Mouse (Mus musculus): ENCODE measurements at regions not wholly inside any gene's neighbourhood (a gene's known extent, or its start where the extent isn't known, plus 50 kb on each side); places are given as distances from the start of the nearest gene placed in this dataset.

GRCm38 (mm10) chr10:38909843-38910242, 55.5 kb upstream of the Lama4 start:
- no peak overlapping the region for H3K9ac ChIP-seq (ENCODE audit: control insufficient read depth, low read depth, low read length, poor library complexity, severe bottlenecking)
- H3K4me3 ChIP-seq (ENCODE audit: control insufficient read depth in 1 of 2, insufficient read depth in 1 of 2, low read depth in 2 of 2, low read length in 2 of 2), result no peak overlapping the region
- no peak for DNase-seq (ENCODE audit: low read depth, low spot score)
- no peak for TF ChIP-seq UBTF (IDR thresholded peaks at IDR 0.05; ENCODE audit: borderline replicate concordance, insufficient read depth, low read depth, low read length)
- TF ChIP-seq TBP (IDR thresholded peaks at IDR 0.05; ENCODE audit: low read depth, low read length), result no peak
- no peak for TF ChIP-seq MAX (IDR thresholded peaks at IDR 0.05; ENCODE audit: low read length)
- TF ChIP-seq POLR2AphosphoS5 (IDR thresholded peaks at IDR 0.05; ENCODE audit: borderline replicate concordance, low read depth, low read length), result no peak
- TF ChIP-seq USF2 (IDR thresholded peaks at IDR 0.05; ENCODE audit: borderline replicate concordance in 1 of 2, insufficient read depth in 1 of 2, low read depth in 1 of 2, low read length in 2 of 2), result no peak
- no peaks in the 10 kb centered on the region for H3K27me3 ChIP-seq (ENCODE audit: control insufficient read depth in 1 of 2, insufficient read depth in 2 of 2, low read length in 2 of 2)
- no peaks in the 10 kb centered on the region for H3K9me3 ChIP-seq (replicated peaks; ENCODE audit: insufficient read depth, low read length)
- H3K79me2 ChIP-seq (ENCODE audit: control insufficient read depth, insufficient read depth, low read length, poor library complexity), result no peaks in the 10 kb centered on the region
- H3K27ac ChIP-seq (ENCODE audit: control insufficient read depth, low read depth, low read length), result no peak overlapping the region
- no peaks in the 10 kb centered on the region for H3K4me1 ChIP-seq (ENCODE audit: control insufficient read depth in 1 of 2, insufficient read depth in 2 of 2, low read length in 2 of 2)
- H3K36me3 ChIP-seq (ENCODE audit: control insufficient read depth in 1 of 2, insufficient read depth in 2 of 2, low read length in 2 of 2), result no peaks in the 10 kb centered on the region

DNA sequence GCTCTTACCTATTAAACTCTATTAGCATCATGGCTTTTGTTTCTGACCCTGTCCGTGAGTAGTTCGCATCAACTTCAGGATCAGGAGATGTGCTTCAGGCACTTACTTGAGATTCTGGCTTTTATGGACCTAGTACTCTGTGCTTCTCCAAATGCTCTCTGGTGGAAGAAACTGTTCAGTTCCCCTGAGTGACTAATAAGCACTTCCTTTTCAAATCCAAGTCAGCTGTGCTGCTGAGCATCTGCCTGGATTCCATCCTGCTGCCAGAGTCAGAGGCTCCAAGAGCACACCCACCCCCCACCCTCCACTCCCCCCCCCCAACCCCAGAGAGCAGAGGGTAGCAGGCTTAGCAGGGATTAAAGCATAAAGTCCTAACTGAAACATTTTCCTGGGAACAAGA, 52.3 kb upstream of the Lama4 start:
- Histone ChIP-seq H3K4me1 (ENCODE audit: control insufficient read depth in 1 of 2, insufficient read depth in 2 of 2, low read length in 2 of 2) (no peaks in the 10 kb centered on the region), H3K79me2 (ENCODE audit: control insufficient read depth, insufficient read depth, low read length, poor library complexity) (no peaks in the 10 kb centered on the region), H3K4me3 (ENCODE audit: control insufficient read depth in 1 of 2, insufficient read depth in 1 of 2, low read depth in 2 of 2, low read length in 2 of 2) (no peak overlapping the region), H3K9me3 (replicated peaks; ENCODE audit: insufficient read depth, low read length) (no peaks in the 10 kb centered on the region), H3K27me3 (ENCODE audit: control insufficient read depth in 1 of 2, insufficient read depth in 2 of 2, low read length in 2 of 2) (no peaks in the 10 kb centered on the region), H3K36me3 (ENCODE audit: control insufficient read depth in 1 of 2, insufficient read depth in 2 of 2, low read length in 2 of 2) (no peaks in the 10 kb centered on the region), H3K27ac (ENCODE audit: control insufficient read depth, low read depth, low read length) (no peak overlapping the region), H3K9ac (ENCODE audit: control insufficient read depth, low read depth, low read length, poor library complexity, severe bottlenecking) (no peak overlapping the region)
- TF ChIP-seq CHD1 (IDR thresholded peaks at IDR 0.05; ENCODE audit: low read depth, low read length) (no peak), USF1 (IDR thresholded peaks at IDR 0.05; ENCODE audit: low read depth, low read length) (no peak), RCOR1 (IDR thresholded peaks at IDR 0.05; ENCODE audit: low read depth, low read length) (no peak), GATA1 (IDR thresholded peaks at IDR 0.05; ENCODE audit: low read depth, low read length) (no peak), POLR2A (IDR thresholded peaks at IDR 0.05; ENCODE audit: control insufficient read depth in 1 of 2, insufficient read depth in 1 of 2, low read depth in 1 of 2, low read length in 2 of 2, poor library complexity in 1 of 2) (no peak), UBTF (IDR thresholded peaks at IDR 0.05; ENCODE audit: borderline replicate concordance, insufficient read depth, low read depth, low read length) (no peak), TCF12 (IDR thresholded peaks at IDR 0.05; ENCODE audit: low read depth, low read length) (no peak), KAT2A (conservative IDR thresholded peaks at IDR 0.05; ENCODE audit: low read depth, low read length) (no peak), MEF2A (IDR thresholded peaks at IDR 0.05; ENCODE audit: extremely low read depth, insufficient replicate concordance, low read depth, low read length, poor library complexity, severe bottlenecking) (no peak)
- DNase-seq (ENCODE audit: low read depth, low spot score), result no peak
